11 mouse cellular contexts compared by ENCODE assay signal in the genomic region with DNA sequence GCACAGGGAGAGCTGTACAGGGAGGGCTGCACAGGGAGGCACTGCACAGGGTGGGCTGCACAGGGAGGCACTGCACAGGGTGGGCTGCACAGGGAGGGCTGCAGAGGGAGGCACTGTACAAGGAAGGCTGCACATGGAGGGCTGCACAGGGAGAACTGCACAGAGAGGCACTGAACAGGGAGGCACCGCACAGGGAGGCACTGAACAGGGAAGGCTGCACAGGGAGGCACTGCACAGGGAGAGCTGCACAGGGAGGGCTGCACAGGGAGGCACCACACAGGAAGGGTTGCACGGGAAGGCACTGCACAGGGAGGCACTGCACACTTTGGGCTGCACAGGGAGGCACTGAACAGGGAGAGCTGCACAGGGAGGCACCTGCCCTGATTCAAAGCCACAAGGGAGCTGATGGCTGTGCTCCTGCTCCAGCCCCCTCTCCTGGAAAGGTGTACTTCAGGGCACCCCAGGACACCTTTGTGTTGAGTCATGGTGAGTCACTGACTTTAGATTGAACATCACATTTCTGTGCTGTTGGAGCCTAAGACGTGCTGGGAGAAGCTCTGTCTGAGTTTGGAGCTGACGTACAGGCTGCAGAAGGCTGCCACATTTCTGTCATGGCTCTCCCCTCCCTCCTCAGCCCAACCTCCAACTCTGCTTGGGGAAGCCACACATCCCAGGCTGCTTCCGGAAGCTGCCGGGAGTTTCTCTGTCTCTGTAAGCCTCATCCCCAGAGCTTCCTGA.
A peak's percentile ranks its signal among the peaks of the same experiment; 100 is the strongest.
DNase-seq lines count a peak whose midpoint lies in the region; ATAC-seq and TF ChIP-seq lines count a peak whose summit lies in the region.
"Had no signal": no experiment of that assay in that cellular context is flagged by ENCODE, and none has a peak within 500 bp of the region (broad histone marks: within the 10 kb centered on the region; RNA-seq: fewer than 3 reads in every experiment).

No protein-coding gene starts in this region.

- 37% methylated on average over 6 of the region's 6 CpGs for WGBS in kidney, embryonic 16.5 days
- WGBS in forebrain, postnatal 0 days: 42% methylated on average over 6 of the region's 6 CpGs
- 34% methylated on average over 6 of the region's 6 CpGs for WGBS in limb, embryonic 14.5 days

- no peaks in the 10 kb centered on the region for H3K36me3 ChIP-seq in kidney, embryonic 16.5 days (ENCODE audit: insufficient read depth, low read length)
- no peaks in the 10 kb centered on the region for H3K36me3 ChIP-seq in forebrain, postnatal 0 days (ENCODE audit: insufficient read depth)
- no peaks in the 10 kb centered on the region for H3K36me3 ChIP-seq in limb, embryonic 14.5 days (ENCODE audit: control insufficient read depth, insufficient read depth, low read length)
- H3K36me3 ChIP-seq: hindbrain, embryonic 10.5 days; neural tube, embryonic 12.5 days had no signal

- no peak for TF ChIP-seq POLR2A in limb, embryonic 14.5 days (IDR thresholded peaks at IDR 0.05; ENCODE audit: borderline replicate concordance, extremely low read depth, insufficient read depth, insufficient read length)

- intact Hi-C loops in gastrocnemius, adult 2 months (cut with DNase I): loop anchor here (10.0 kb wide), 1 partner anchor 568 kb away; no protein-coding TSS in a partner anchor

- no peak overlapping the region for H3K4me2 ChIP-seq in kidney, embryonic 16.5 days (replicated peaks; ENCODE audit: low read depth, low read length)
- no peak overlapping the region for H3K4me2 ChIP-seq in forebrain, postnatal 0 days (ENCODE audit: low read depth)
- H3K4me2 ChIP-seq in limb, embryonic 14.5 days (replicated peaks; ENCODE audit: low read depth, low read length, severe bottlenecking): no peak overlapping the region
- H3K4me2 ChIP-seq: neural tube, embryonic 12.5 days had no signal

- no peak for TF ChIP-seq CTCF in forebrain, postnatal 0 days (IDR thresholded peaks at IDR 0.05; ENCODE audit: low read depth)
- no peak for TF ChIP-seq CTCF in gastrocnemius, adult 2 months (IDR thresholded peaks at IDR 0.05)

- no peaks in the 10 kb centered on the region for H3K9me3 ChIP-seq in kidney, embryonic 16.5 days (ENCODE audit: low read length)
- H3K9me3 ChIP-seq in forebrain, postnatal 0 days (ENCODE audit: low read length): no peaks in the 10 kb centered on the region
- no peaks in the 10 kb centered on the region for H3K9me3 ChIP-seq in limb, embryonic 14.5 days (ENCODE audit: control insufficient read depth, low read length)
- H3K9me3 ChIP-seq: hindbrain, embryonic 10.5 days; neural tube, embryonic 12.5 days had no signal

- H3K4me1 ChIP-seq in kidney, embryonic 16.5 days (ENCODE audit: insufficient read depth, low read length): no peaks in the 10 kb centered on the region
- H3K4me1 ChIP-seq in forebrain, postnatal 0 days (ENCODE audit: insufficient read depth): no peaks in the 10 kb centered on the region
- peaks cover 23% of the 10 kb centered on the region for H3K4me1 ChIP-seq in limb, embryonic 14.5 days (ENCODE audit: control insufficient read depth, insufficient read depth, low read length)
- H3K4me1 ChIP-seq: neural tube, embryonic 12.5 days had no signal

- H3K27ac ChIP-seq in kidney, embryonic 16.5 days (ENCODE audit: low read length): no peak overlapping the region
- no peak overlapping the region for H3K27ac ChIP-seq in forebrain, postnatal 0 days (ENCODE audit: low read depth, low read length)
- peak overlapping the region; percentile 52 for H3K27ac ChIP-seq in limb, embryonic 14.5 days (replicated peaks; ENCODE audit: low read depth, low read length)
- H3K27ac ChIP-seq in gastrocnemius, adult 2 months: no peak overlapping the region
- H3K27ac ChIP-seq: hindbrain, embryonic 10.5 days; liver, embryonic 14.5 days; neural tube, embryonic 12.5 days had no signal

- ATAC-seq in kidney, embryonic 16.5 days (ENCODE audit: low FRiP score, low TSS enrichment): 0 out of 2 replicates have a peak, but pooled peaks have one; percentile 33
- ATAC-seq in common myeloid progenitor, adult 5-6 weeks (replicated peaks; ENCODE audit: low read depth, poor library complexity, severe bottlenecking): 0 out of 2 replicates have a peak, but pooled peaks have one; percentile 31
- ATAC-seq in forebrain, postnatal 0 days: peak; percentile 66
- no peak for ATAC-seq in limb, embryonic 14.5 days (ENCODE audit: low FRiP score, low read depth)

- H3K4me3 ChIP-seq in kidney, embryonic 16.5 days (ENCODE audit: low read length): no peak overlapping the region
- no peak overlapping the region for H3K4me3 ChIP-seq in forebrain, postnatal 0 days (ENCODE audit: low read depth, low read length)
- H3K4me3 ChIP-seq in limb, embryonic 14.5 days (replicated peaks; ENCODE audit: low read length): no peak overlapping the region
- no peak overlapping the region for H3K4me3 ChIP-seq in gastrocnemius, adult 2 months
- H3K4me3 ChIP-seq: hindbrain, embryonic 10.5 days; neural tube, embryonic 12.5 days had no signal

- H3K9ac ChIP-seq in kidney, embryonic 16.5 days (replicated peaks; ENCODE audit: low read length): no peak overlapping the region
- H3K9ac ChIP-seq in forebrain, postnatal 0 days: no peak overlapping the region
- no peak overlapping the region for H3K9ac ChIP-seq in limb, embryonic 14.5 days (ENCODE audit: low read depth, low read length, severe bottlenecking)
- H3K9ac ChIP-seq: liver, embryonic 14.5 days; neural tube, embryonic 12.5 days had no signal

- DNase-seq in kidney, postnatal 14 days: no peak
- DNase-seq in forebrain, postnatal 0 days: peak; percentile 36
- no peak for DNase-seq in limb, embryonic 14.5 days (ENCODE audit: low spot score)
- DNase-seq in ovary, postnatal 14 days (ENCODE audit: low spot score): no peak
- no peak for DNase-seq in gastrocnemius, adult 2 months
- no peak for DNase-seq in gastrocnemius, adult 18-20 months (ENCODE audit: low spot score)

- H3K27me3 ChIP-seq in kidney, embryonic 16.5 days (ENCODE audit: insufficient read depth, low read length): no peaks in the 10 kb centered on the region
- no peaks in the 10 kb centered on the region for H3K27me3 ChIP-seq in forebrain, postnatal 0 days (ENCODE audit: insufficient read depth, low read length)
- H3K27me3 ChIP-seq in limb, embryonic 14.5 days (ENCODE audit: control insufficient read depth, insufficient read depth, low read length): no peaks in the 10 kb centered on the region
- H3K27me3 ChIP-seq: neural tube, embryonic 12.5 days had no signal
